Mouse (Mus musculus) liver, embryonic 13.5 days (tissue): Measurements from ENCODE around the gene Myh7b. TPM values are rescaled to one million over a fixed set of nuclear protein-coding genes. Genes with fewer than 3 reads are reported as not detected.

ENCODE experiments used
- ATAC-seq: fragments of 200-750 bp; cut with Nextera tagmentation; 2 replicates; pipeline ENCODE4 v1.8.0; 2017; ENCODE audit warnings: low read depth, mild to moderate bottlenecking, moderate number of reproducible peaks, moderate library complexity
- DNase-seq: peaks from one replicate; pipeline ENCODE4 v3.0.0; 2022
- H3K27ac ChIP-seq: fragments of 300-500 bp; sonication (generic); 2 replicates; pipeline ENCODE4 v1.5.1; 2015; ENCODE audit warnings: moderate library complexity, mild to moderate bottlenecking, inconsistent platforms
- H3K27me3 ChIP-seq: fragments of 300-500 bp; sonication (generic); 2 replicates; pipeline ENCODE4 v1.6.1; 2015; ENCODE audit warnings: mild to moderate bottlenecking, inconsistent platforms
- H3K36me3 ChIP-seq: fragments of 300-500 bp; sonication (generic); 2 replicates; pipeline ENCODE4 v1.6.1; 2015; ENCODE audit warnings: mild to moderate bottlenecking, inconsistent platforms
- H3K4me1 ChIP-seq: fragments of 300-500 bp; sonication (generic); replicated peaks from 2 replicates; pipeline ENCODE4 v1.6.1; 2015; ENCODE audit warnings: inconsistent platforms
- H3K4me2 ChIP-seq: fragments of 300-500 bp; sonication (generic); 2 replicates; pipeline ENCODE4 v1.6.1; 2015; ENCODE audit warnings: inconsistent platforms, mild to moderate bottlenecking, moderate library complexity
- H3K4me3 ChIP-seq: fragments of 300-500 bp; sonication (generic); replicated peaks from 2 replicates; pipeline ENCODE4 v1.5.1; 2015; ENCODE audit warnings: mild to moderate bottlenecking, inconsistent platforms
- H3K9ac ChIP-seq: fragments of 300-500 bp; sonication (generic); 2 replicates; pipeline ENCODE4 v1.6.1; 2015; ENCODE audit warnings: mild to moderate bottlenecking, inconsistent platforms
- H3K9me3 ChIP-seq: fragments of 300-500 bp; sonication (generic); replicated peaks from 2 replicates; pipeline ENCODE4 v1.6.1; 2016; ENCODE audit warnings: inconsistent platforms
- WGBS: fragments of 180-500 bp; shearing (Covaris S2); methylation state at CpG from one replicate; pipeline ENCODE4 v1.1.7; 2015; ENCODE audit not compliant: insufficient replicate concordance; 5-methylcytosine and 5-hydroxymethylcytosine counted together
- polyA plus RNA-seq: library from polyadenylated mRNA; unstranded; fragments of >200 nt; fragmentation: Nextera tagmentation; extraction: Ambion mirVana; gene quantifications from 2 replicates; pipeline ENCODE4 v1.2.1, GENCODE M21; 2015

Myh7b gene
- polyA plus RNA-seq = 2.2 TPM in 2 replicates

DNA sequence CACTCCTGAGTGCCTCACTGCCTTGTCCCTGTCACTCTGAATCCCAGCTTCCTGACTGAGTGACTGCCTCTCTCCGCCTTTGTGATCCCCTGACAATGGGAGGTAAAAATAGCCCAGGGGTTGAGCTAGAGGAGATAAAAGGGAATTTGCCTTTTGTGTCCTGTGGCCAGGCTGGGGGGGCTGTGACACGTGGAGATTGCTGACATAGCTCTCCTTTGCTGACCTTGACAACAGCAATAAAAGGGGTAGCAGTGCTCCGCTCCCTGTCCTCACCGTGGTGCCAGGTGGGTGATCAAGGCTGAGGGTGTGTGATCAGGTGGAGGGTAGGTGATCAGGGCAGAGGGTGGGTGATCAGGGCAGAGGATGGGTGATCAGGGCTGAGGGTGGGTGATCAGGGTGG, at the start of gene Myh7b:
Myh7b (plus strand) TSS at position 235 of the 400 bp plus-strand sequence.
- Histone ChIP-seq H3K4me1 (peaks cover 79% of the 10 kb centered on the region), H3K9me3 (no peaks in the 10 kb centered on the region), H3K27ac (peak within 1 kb of the TSS; percentile 97), H3K4me3 (no peak within 1 kb of the TSS), H3K27me3 (no peaks in the 10 kb centered on the region), H3K9ac (peak within 1 kb of the TSS; percentile 85), H3K4me2 (peak within 1 kb of the TSS; percentile 90), H3K36me3 (no peaks in the 10 kb centered on the region)
- 46% methylated on average over 4 of the region's 4 CpGs for WGBS
- no peak for DNase-seq
- no peak for ATAC-seq

GRCm38 (mm10) chr2:155562209-155562608, 48.8 kb upstream of the Myh7b start:
- 21% methylated on average over 1 of the region's 1 CpGs for WGBS
- no peak overlapping the region for H3K4me2 ChIP-seq

GRCm38 (mm10) chr2:155562934-155563333, 48.1 kb upstream of the Myh7b start:
- no peaks in the 10 kb centered on the region for H3K9me3 ChIP-seq
- no peak for ATAC-seq
- H3K9ac ChIP-seq = no peak overlapping the region
- H3K27me3 ChIP-seq = no peaks in the 10 kb centered on the region
- peak overlapping the region; percentile 58; the same call in 1 of the 2 replicates for H3K27ac ChIP-seq
- H3K4me3 ChIP-seq = no peak overlapping the region
- peaks cover 84% of the 10 kb centered on the region for H3K36me3 ChIP-seq
- DNase-seq = no peak
- WGBS = 76% methylated on average over 4 of the region's 4 CpGs
- peaks cover 14% of the 10 kb centered on the region for H3K4me1 ChIP-seq
- no peak overlapping the region for H3K4me2 ChIP-seq

More at GRCm38 (mm10) chr2:155562209-155562608, 48.8 kb upstream of the Myh7b start:
- Histone ChIP-seq H3K4me1 (0 out of 2 replicates have a peak, but pooled peaks cover 9% of the 10 kb centered on the region), H3K36me3 (peaks cover 76% of the 10 kb centered on the region), H3K27me3 (no peaks in the 10 kb centered on the region), H3K27ac (0 out of 2 replicates have a peak overlapping the region, but pooled peaks have one; percentile 58), H3K9me3 (no peaks in the 10 kb centered on the region), H3K9ac (no peak overlapping the region), H3K4me3 (no peak overlapping the region)
- no peak for ATAC-seq
- DNase-seq = no peak

DNA sequence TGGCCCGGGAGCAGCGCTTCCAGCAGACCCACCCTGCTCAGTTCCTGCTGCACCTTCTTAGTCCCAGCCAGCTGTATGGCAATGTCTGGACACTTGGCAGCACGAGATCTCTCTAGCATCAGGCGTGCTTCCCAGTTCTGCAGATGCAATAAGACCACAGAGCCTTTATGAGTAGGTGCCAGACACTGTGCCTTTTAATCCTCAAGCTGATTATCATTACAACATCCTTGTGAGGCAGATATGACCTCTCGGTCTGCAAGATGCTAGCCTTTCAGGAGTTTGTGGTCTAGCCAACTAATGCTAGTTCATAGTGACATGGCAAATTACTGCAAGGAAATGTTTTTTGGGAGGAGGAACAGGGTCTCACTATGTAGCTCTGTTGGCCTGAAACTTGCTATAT, 43.3 kb upstream of the Myh7b start:
- ATAC-seq (0 out of 2 replicates have a peak, but pooled peaks have one; percentile 20), DNase-seq (no peak)
- H3K4me2 ChIP-seq = no peak overlapping the region
- peaks cover 11% of the 10 kb centered on the region for H3K4me1 ChIP-seq
- H3K36me3 ChIP-seq = peaks cover 90% of the 10 kb centered on the region
- H3K4me3 ChIP-seq = no peak overlapping the region
- no peaks in the 10 kb centered on the region for H3K9me3 ChIP-seq
- peak overlapping the region; percentile 15; the same call in 1 of the 2 replicates for H3K27ac ChIP-seq
- no peaks in the 10 kb centered on the region for H3K27me3 ChIP-seq
- H3K9ac ChIP-seq = no peak overlapping the region
- WGBS = 62% methylated on average over 5 of the region's 5 CpGs

DNA sequence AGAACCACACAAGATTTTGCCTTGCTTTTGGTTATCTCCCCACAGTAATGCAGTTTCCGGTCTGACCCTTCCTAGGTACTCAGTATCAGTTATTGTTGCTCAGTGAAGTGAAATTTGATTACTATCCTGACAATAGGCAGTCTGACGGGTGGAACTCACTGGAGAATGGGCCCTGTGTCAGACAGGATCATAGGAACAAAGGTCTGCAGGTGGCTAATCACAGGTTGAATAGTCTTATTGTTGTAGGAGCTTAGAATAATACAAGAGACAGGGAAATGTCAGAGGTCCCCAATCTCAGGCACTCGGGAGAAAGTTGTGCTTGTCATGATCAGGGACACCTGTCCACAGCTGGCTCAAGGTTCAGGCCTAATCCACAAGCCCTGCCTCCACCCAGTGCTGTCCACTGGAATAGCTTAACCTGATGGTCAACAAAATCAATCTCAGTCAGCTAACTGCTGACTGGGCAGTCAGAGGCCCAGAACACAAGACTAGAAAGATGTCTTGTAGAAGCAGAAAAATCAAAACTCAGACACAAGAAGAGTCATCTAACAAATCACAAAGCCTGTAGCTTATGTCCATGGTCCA, 41.7 kb upstream of the Myh7b start:
- DNase-seq = no peak
- Histone ChIP-seq H3K4me1 (peaks cover 11% of the 10 kb centered on the region), H3K9me3 (no peaks in the 10 kb centered on the region), H3K36me3 (peaks cover 89% of the 10 kb centered on the region), H3K4me3 (no peak overlapping the region), H3K27ac (no peak overlapping the region), H3K27me3 (no peaks in the 10 kb centered on the region), H3K9ac (no peak overlapping the region), H3K4me2 (no peak overlapping the region)
- 39% methylated on average over 3 of the region's 3 CpGs for WGBS
- ATAC-seq = no peak

DNA sequence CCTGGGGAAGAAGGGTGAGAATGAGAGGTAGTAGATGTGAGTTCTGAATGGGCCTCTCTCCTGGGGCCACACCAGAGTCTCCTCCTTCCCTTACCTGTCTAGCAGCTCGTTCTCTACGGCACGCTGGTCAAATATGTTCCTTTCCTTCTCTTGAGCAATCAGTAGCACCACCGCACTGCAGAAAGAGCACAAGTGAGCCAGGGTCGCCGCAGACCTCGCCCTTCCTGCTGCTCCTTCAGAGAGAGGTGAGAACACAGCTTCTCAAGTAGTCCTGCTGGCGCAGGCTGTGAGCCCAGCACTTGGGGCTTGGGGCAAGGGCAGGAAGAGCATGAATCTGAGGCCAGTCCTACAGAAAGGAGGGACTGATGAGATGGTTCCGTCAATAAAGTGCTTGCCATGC, 38.0 kb upstream of the Myh7b start:
- H3K4me3 ChIP-seq = no peak overlapping the region
- no peak overlapping the region for H3K27ac ChIP-seq
- H3K36me3 ChIP-seq = peaks cover 89% of the 10 kb centered on the region
- WGBS = 79% methylated on average over 9 of the region's 9 CpGs
- H3K9me3 ChIP-seq = no peaks in the 10 kb centered on the region
- DNase-seq (no peak), ATAC-seq (no peak)
- H3K4me1 ChIP-seq = peaks cover 4% of the 10 kb centered on the region; the same call in 1 of the 2 replicates
- H3K27me3 ChIP-seq = no peaks in the 10 kb centered on the region
- no peak overlapping the region for H3K9ac ChIP-seq
- H3K4me2 ChIP-seq = no peak overlapping the region

GRCm38 (mm10) chr2:155573996-155574395, 37.0 kb upstream of the Myh7b start:
- no peak overlapping the region for H3K4me3 ChIP-seq
- ATAC-seq (no peak), DNase-seq (no peak)
- H3K9me3 ChIP-seq = no peaks in the 10 kb centered on the region
- H3K27ac ChIP-seq = no peak overlapping the region
- WGBS = 88% methylated on average over 7 of the region's 7 CpGs
- no peaks in the 10 kb centered on the region for H3K27me3 ChIP-seq
- H3K4me2 ChIP-seq = no peak overlapping the region
- H3K9ac ChIP-seq = no peak overlapping the region
- peaks cover 89% of the 10 kb centered on the region for H3K36me3 ChIP-seq
- H3K4me1 ChIP-seq = no peaks in the 10 kb centered on the region

- Histone ChIP-seq H3K4me2 (no peak overlapping the region), H3K27me3 (no peaks in the 10 kb centered on the region), H3K9ac (no peak overlapping the region), H3K36me3 (peaks cover 89% of the 10 kb centered on the region), H3K27ac (no peak overlapping the region), H3K4me1 (no peaks in the 10 kb centered on the region), H3K9me3 (no peaks in the 10 kb centered on the region), H3K4me3 (no peak overlapping the region)
- DNase-seq (no peak), ATAC-seq (no peak)
- 90% methylated on average over 4 of the region's 4 CpGs for WGBS
Observed at GRCm38 (mm10) chr2:155574700-155575099, 36.3 kb upstream of the Myh7b start.

- no peak for DNase-seq
- no peak for ATAC-seq
- Histone ChIP-seq H3K9me3 (no peaks in the 10 kb centered on the region), H3K4me2 (no peak overlapping the region), H3K9ac (no peak overlapping the region), H3K27me3 (no peaks in the 10 kb centered on the region), H3K4me3 (no peak overlapping the region), H3K27ac (no peak overlapping the region), H3K4me1 (no peaks in the 10 kb centered on the region), H3K36me3 (peaks cover 94% of the 10 kb centered on the region)
- 90% methylated on average over 9 of the region's 9 CpGs for WGBS
Observed at GRCm38 (mm10) chr2:155576656-155577055, 34.4 kb upstream of the Myh7b start.

- DNase-seq (no peak), ATAC-seq (no peak)
- Histone ChIP-seq H3K27me3 (no peaks in the 10 kb centered on the region), H3K27ac (no peak overlapping the region), H3K9me3 (no peaks in the 10 kb centered on the region), H3K4me1 (peaks cover 4% of the 10 kb centered on the region; the same call in 1 of the 2 replicates), H3K4me3 (no peak overlapping the region), H3K9ac (no peak overlapping the region), H3K36me3 (peaks cover 75% of the 10 kb centered on the region), H3K4me2 (no peak overlapping the region)
- 91% methylated on average over 3 of the region's 3 CpGs for WGBS
Observed at GRCm38 (mm10) chr2:155580331-155580730, 30.7 kb upstream of the Myh7b start.

DNA sequence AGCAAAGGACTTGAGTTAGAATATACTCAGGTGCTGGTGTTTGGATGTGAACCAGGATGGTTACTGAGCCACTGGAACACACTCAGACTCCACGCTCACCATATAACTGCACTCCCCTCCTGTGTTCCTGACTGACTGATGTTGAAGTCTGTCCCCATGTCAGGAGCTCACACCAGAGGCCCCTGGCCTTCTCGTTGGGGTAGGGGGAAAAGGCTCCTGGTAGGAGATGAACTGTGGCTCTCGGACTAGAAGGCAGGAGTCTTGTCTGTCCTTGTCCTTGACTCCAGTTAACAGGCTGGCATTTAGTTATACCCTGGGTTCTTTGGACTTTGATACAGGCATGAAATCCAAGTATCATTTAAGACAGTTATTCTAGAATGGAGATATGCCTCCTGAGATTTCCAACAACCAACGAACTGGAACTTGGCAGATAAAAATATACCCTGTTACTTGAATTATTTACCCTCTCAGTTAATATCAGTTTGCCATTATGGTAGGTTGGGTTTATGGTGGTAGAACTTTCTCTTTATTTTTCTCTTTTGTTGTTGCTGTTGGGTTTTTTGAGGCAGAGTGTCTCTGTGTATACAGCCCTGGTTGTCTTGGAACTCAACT, 28.5 kb upstream of the Myh7b start:
- WGBS = 70% methylated on average over 4 of the region's 4 CpGs
- H3K9ac ChIP-seq = no peak overlapping the region; the same call in 1 of the 2 replicates
- H3K4me2 ChIP-seq = no peak overlapping the region
- no peaks in the 10 kb centered on the region for H3K27me3 ChIP-seq
- ATAC-seq = no peak
- DNase-seq = no peak
- no peak overlapping the region for H3K4me3 ChIP-seq
- H3K27ac ChIP-seq = 0 out of 2 replicates have a peak overlapping the region, but pooled peaks have one; percentile 12
- H3K36me3 ChIP-seq = peaks cover 72% of the 10 kb centered on the region
- H3K9me3 ChIP-seq = no peaks in the 10 kb centered on the region
- peaks cover 11% of the 10 kb centered on the region for H3K4me1 ChIP-seq

GRCm38 (mm10) chr2:155582996-155583395, 28.0 kb upstream of the Myh7b start:
- ATAC-seq (no peak), DNase-seq (no peak)
- Histone ChIP-seq H3K36me3 (peaks cover 69% of the 10 kb centered on the region), H3K4me1 (peaks cover 11% of the 10 kb centered on the region), H3K4me2 (no peak overlapping the region), H3K9me3 (no peaks in the 10 kb centered on the region), H3K27me3 (no peaks in the 10 kb centered on the region), H3K9ac (no peak overlapping the region), H3K27ac (no peak overlapping the region), H3K4me3 (no peak overlapping the region)
- WGBS = 79% methylated on average over 5 of the region's 5 CpGs
